Mouse (Mus musculus): ENCODE measurements around the gene Pip5k1b.

GRCm38 (mm10) chr19:24502736-24503421 is 52.8 kb downstream of the Pip5k1b start:
- TF ChIP-seq CTCF (IDR thresholded peaks at IDR 0.05; ENCODE audit: control insufficient read depth, insufficient read depth, insufficient read length) (no peak), USF1 (IDR thresholded peaks at IDR 0.05; ENCODE audit: low read depth) (no peak), MAX (IDR thresholded peaks at IDR 0.05) (no peak), FOSL1 (IDR thresholded peaks at IDR 0.05; ENCODE audit: insufficient read depth, low read length, poor library complexity, severe bottlenecking) (no peak)
